Mouse (Mus musculus) spleen, adult 2 months (tissue): ENCODE measurements at regions not wholly inside any gene's neighbourhood (a gene's known extent, or its start where the extent isn't known, plus 50 kb on each side); places are given as distances from the start of the nearest gene placed in this dataset.

ENCODE experiments used
- CTCF ChIP-seq: fragments of 200-500 bp; IDR thresholded peaks from 2 replicates; pipeline ENCODE4 v1.5.1; 2011; ENCODE audit warnings: mild to moderate bottlenecking, inconsistent platforms; ENCODE audit not compliant: insufficient read depth, insufficient read length, insufficient replicate concordance; ENCODE audit errors: extremely low read depth
- POLR2A ChIP-seq: fragments of 200-500 bp; IDR thresholded peaks from 2 replicates; pipeline ENCODE4 v1.6.1; 2011; ENCODE audit warnings: low read depth, low read length, inconsistent platforms

- TF ChIP-seq POLR2A: no peak
- no peak for TF ChIP-seq CTCF
Measured at GRCm38 (mm10) chr12:77994176-77994575, 199.9 kb upstream of the Gm6657 start.
